Mouse (Mus musculus): ENCODE results near the gene Cfl2. TPM values are rescaled to one million over a fixed set of nuclear protein-coding genes. Genes with fewer than 3 reads are reported as not detected.

Cfl2 gene
- polyA plus RNA-seq, 1 experiment from 2014 or later, result 175 TPM

GRCm38 (mm10) chr12:54819181-54819935 lies 43.3 kb downstream of the Cfl2 start:
- Histone ChIP-seq H3K36me3 (ENCODE audit: control insufficient read depth, insufficient read depth, low read length) (no peaks in the 10 kb centered on the region), H3K27me3 (ENCODE audit: control insufficient read depth, insufficient read depth, low read depth, low read length) (no peaks in the 10 kb centered on the region), H3K4me1 (replicated peaks; ENCODE audit: control insufficient read depth, insufficient read depth, low read length) (peaks cover 8% of the 10 kb centered on the region; the same call in 1 of the 2 replicates), H3K9me3 (ENCODE audit: control insufficient read depth, low read length) (no peaks in the 10 kb centered on the region), H3K4me3 (ENCODE audit: low read length) (no peak overlapping the region), H3K4me2 (ENCODE audit: low read depth, low read length) (no peak overlapping the region), H3K9ac (ENCODE audit: low read length) (no peak overlapping the region), H3K27ac (ENCODE audit: low read length) (no peak overlapping the region)
- ATAC-seq (ENCODE audit: low read depth), result no peak
- 37% methylated on average over 6 of the region's 6 CpGs for WGBS

- Histone ChIP-seq H3K4me3 (ENCODE audit: low read length) (no peak overlapping the region), H3K27me3 (ENCODE audit: control insufficient read depth, insufficient read depth, low read depth, low read length) (no peaks in the 10 kb centered on the region)
- ATAC-seq (ENCODE audit: low read depth), result peak; percentile 65
Observed at GRCm38 (mm10) chr12:54810142-54810541, 52.5 kb downstream of the Cfl2 start.

More at GRCm38 (mm10) chr12:54810142-54810541, 52.5 kb downstream of the Cfl2 start:
- H3K4me1 ChIP-seq (replicated peaks; ENCODE audit: control insufficient read depth, insufficient read depth, low read length), result peaks cover 10% of the 10 kb centered on the region
- WGBS, result 15% methylated on average over 2 of the region's 2 CpGs
- no peak overlapping the region for H3K27ac ChIP-seq (ENCODE audit: low read length)
- no peaks in the 10 kb centered on the region for H3K9me3 ChIP-seq (ENCODE audit: control insufficient read depth, low read length)
- no peak overlapping the region for H3K4me2 ChIP-seq (ENCODE audit: low read depth, low read length)
- no peak overlapping the region for H3K9ac ChIP-seq (ENCODE audit: low read length)
- H3K36me3 ChIP-seq (ENCODE audit: control insufficient read depth, insufficient read depth, low read length), result no peaks in the 10 kb centered on the region

Other genes with a start within 250 kb of the Cfl2 start
- 198 and 203 TPM in 2 replicates for gene Sptssa, start 206.3 kb downstream of the Cfl2 start, polyA plus RNA-seq (2015; fragmentation: Nextera tagmentation; extraction: Ambion mirVana)
- 61.8 and 62.7 TPM in 2 replicates for gene Eapp, start 167.0 kb downstream of the Cfl2 start, polyA plus RNA-seq (2015; fragmentation: Nextera tagmentation; extraction: Ambion mirVana)
- 165 and 180 TPM in 2 replicates for gene Snx6, start 67.2 kb downstream of the Cfl2 start, polyA plus RNA-seq (2015; fragmentation: Nextera tagmentation; extraction: Ambion mirVana)
- gene Gm20403, start 123.7 kb upstream of the Cfl2 start, polyA plus RNA-seq (2015; fragmentation: Nextera tagmentation; extraction: Ambion mirVana), result not detected in 2 replicates
- 15.6 and 17.7 TPM in 2 replicates for gene Baz1a, start 151.5 kb upstream of the Cfl2 start, polyA plus RNA-seq (2015; fragmentation: Nextera tagmentation; extraction: Ambion mirVana)
- gene 2700097O09Rik, start 217.2 kb upstream of the Cfl2 start, polyA plus RNA-seq (2015; fragmentation: Nextera tagmentation; extraction: Ambion mirVana), result 34.5 and 38.9 TPM in 2 replicates
- gene Srp54a, start 217.4 kb upstream of the Cfl2 start, polyA plus RNA-seq (2015; fragmentation: Nextera tagmentation; extraction: Ambion mirVana), result 169 and 177 TPM in 2 replicates

All from lung, embryonic 16.5 days (tissue).